Mouse (Mus musculus): Measurements from ENCODE around the gene Fen1. TPM values are rescaled to one million over a fixed set of nuclear protein-coding genes. Genes with fewer than 3 reads are reported as not detected.
A peak's percentile ranks its signal among the peaks of the same experiment; 100 is the strongest.

Gene Fen1
- polyA plus RNA-seq, 1 experiment from 2014 or later = 215 TPM

- Histone ChIP-seq H3K4me1 (replicated peaks; ENCODE audit: control insufficient read depth, insufficient read depth, low read length) (peaks cover 32% of the 10 kb centered on the region), H3K9me3 (ENCODE audit: control insufficient read depth, low read length) (no peaks in the 10 kb centered on the region), H3K9ac (ENCODE audit: low read depth, low read length) (no peak overlapping the region), H3K4me2 (no peak overlapping the region), H3K27me3 (replicated peaks; ENCODE audit: control insufficient read depth, insufficient read depth, low read length) (no peaks in the 10 kb centered on the region), H3K36me3 (ENCODE audit: control insufficient read depth, insufficient read depth, low read length) (peaks cover 3% of the 10 kb centered on the region; the same call in 1 of the 2 replicates), H3K27ac (ENCODE audit: low read depth, low read length) (no peak overlapping the region), H3K4me3 (ENCODE audit: low read depth, low read length) (no peak overlapping the region)
- WGBS = 31% methylated on average over 8 of the region's 8 CpGs
- DNase-seq (ENCODE audit: low spot score) (no peak), ATAC-seq (replicated peaks; ENCODE audit: low FRiP score) (no peak; the same call in 1 of the 2 replicates)
Observed at GRCm38 (mm10) chr19:10222656-10223055, 18.7 kb upstream of the Fen1 start.

GRCm38 (mm10) chr19:10221585-10221984, 17.6 kb upstream of the Fen1 start:
- H3K4me2 ChIP-seq = no peak overlapping the region
- no peaks in the 10 kb centered on the region for H3K9me3 ChIP-seq (ENCODE audit: control insufficient read depth, low read length)
- H3K9ac ChIP-seq (ENCODE audit: low read depth, low read length) = no peak overlapping the region
- H3K4me3 ChIP-seq (ENCODE audit: low read depth, low read length) = no peak overlapping the region
- H3K4me1 ChIP-seq (replicated peaks; ENCODE audit: control insufficient read depth, insufficient read depth, low read length) = peaks cover 32% of the 10 kb centered on the region
- ATAC-seq (replicated peaks; ENCODE audit: low FRiP score) (no peak), DNase-seq (ENCODE audit: low spot score) (no peak)
- no peaks in the 10 kb centered on the region for H3K27me3 ChIP-seq (replicated peaks; ENCODE audit: control insufficient read depth, insufficient read depth, low read length)
- peaks cover 3% of the 10 kb centered on the region for H3K36me3 ChIP-seq (ENCODE audit: control insufficient read depth, insufficient read depth, low read length)
- H3K27ac ChIP-seq (ENCODE audit: low read depth, low read length) = no peak overlapping the region; the same call in 1 of the 2 replicates
- WGBS = 42% methylated on average over 4 of the region's 4 CpGs

DNA sequence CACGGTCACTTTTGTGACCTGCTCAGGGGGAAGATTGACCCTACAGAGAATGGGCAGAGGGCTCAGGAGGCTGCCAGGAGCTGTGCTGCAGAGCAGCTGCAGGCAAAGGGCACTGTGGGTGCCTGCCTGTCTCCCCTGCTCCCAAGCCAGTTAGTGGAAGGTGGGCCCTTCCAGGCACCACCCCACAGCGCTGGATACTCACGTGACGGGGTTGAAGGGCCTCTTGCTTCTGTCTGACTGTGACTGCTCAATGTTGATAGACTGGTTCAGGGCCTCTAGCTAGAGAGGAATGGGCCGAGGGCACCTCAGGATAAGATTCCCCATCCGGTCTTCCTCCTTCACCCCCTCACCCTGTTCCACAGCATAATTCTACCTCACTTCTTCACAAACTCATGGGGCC, 15.6 kb upstream of the Fen1 start:
- no peak for DNase-seq (ENCODE audit: low spot score)
- no peak overlapping the region for H3K9ac ChIP-seq (ENCODE audit: low read depth, low read length)
- H3K4me3 ChIP-seq (ENCODE audit: low read depth, low read length) = no peak overlapping the region
- no peak overlapping the region for H3K27ac ChIP-seq (ENCODE audit: low read depth, low read length)
- no peaks in the 10 kb centered on the region for H3K9me3 ChIP-seq (ENCODE audit: control insufficient read depth, low read length)
- H3K36me3 ChIP-seq (ENCODE audit: control insufficient read depth, insufficient read depth, low read length) = peaks cover 3% of the 10 kb centered on the region
- no peak overlapping the region for H3K4me2 ChIP-seq
- peaks cover 20% of the 10 kb centered on the region for H3K4me1 ChIP-seq (replicated peaks; ENCODE audit: control insufficient read depth, insufficient read depth, low read length)
- no peaks in the 10 kb centered on the region for H3K27me3 ChIP-seq (replicated peaks; ENCODE audit: control insufficient read depth, insufficient read depth, low read length)
- 54% methylated on average over 6 of the region's 6 CpGs for WGBS
- ATAC-seq (replicated peaks; ENCODE audit: low FRiP score) = no peak

- DNase-seq (ENCODE audit: low spot score) (no peak), ATAC-seq (replicated peaks; ENCODE audit: low FRiP score) (0 out of 2 replicates have a peak, but pooled peaks have one; percentile 28)
- Histone ChIP-seq H3K27me3 (replicated peaks; ENCODE audit: control insufficient read depth, insufficient read depth, low read length) (no peaks in the 10 kb centered on the region), H3K9ac (ENCODE audit: low read depth, low read length) (no peak overlapping the region), H3K27ac (ENCODE audit: low read depth, low read length) (no peak overlapping the region), H3K4me3 (ENCODE audit: low read depth, low read length) (no peak overlapping the region), H3K4me1 (replicated peaks; ENCODE audit: control insufficient read depth, insufficient read depth, low read length) (peaks cover 16% of the 10 kb centered on the region), H3K9me3 (ENCODE audit: control insufficient read depth, low read length) (no peaks in the 10 kb centered on the region), H3K4me2 (no peak overlapping the region), H3K36me3 (ENCODE audit: control insufficient read depth, insufficient read depth, low read length) (peaks cover 3% of the 10 kb centered on the region)
- 44% methylated on average over 3 of the region's 3 CpGs for WGBS
Observed at GRCm38 (mm10) chr19:10219108-10219507, 15.1 kb upstream of the Fen1 start.

DNA sequence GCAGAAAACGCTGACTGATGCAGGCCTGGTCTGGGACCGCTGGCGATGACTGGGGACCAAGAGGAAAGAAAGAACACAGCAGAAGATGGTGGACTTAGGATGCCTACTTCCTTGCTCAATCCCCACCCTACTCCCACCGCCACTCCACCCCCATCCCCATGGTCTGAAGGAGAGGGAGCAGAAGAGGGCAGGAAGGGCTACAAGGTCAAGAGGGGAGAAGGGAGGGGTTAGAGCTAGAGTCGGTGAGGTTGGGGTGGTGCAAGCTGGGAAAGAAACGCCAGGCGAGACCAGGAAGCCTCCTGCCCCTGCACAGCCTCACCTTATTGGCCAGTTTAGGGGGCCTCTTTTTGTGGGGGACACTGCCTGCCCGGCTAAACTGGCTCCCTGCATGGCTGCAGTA, 12.1 kb upstream of the Fen1 start:
- 70% methylated on average over 8 of the region's 8 CpGs for WGBS
- Histone ChIP-seq H3K36me3 (ENCODE audit: control insufficient read depth, insufficient read depth, low read length) (peaks cover 5% of the 10 kb centered on the region; the same call in 1 of the 2 replicates), H3K4me2 (no peak overlapping the region), H3K27me3 (replicated peaks; ENCODE audit: control insufficient read depth, insufficient read depth, low read length) (no peaks in the 10 kb centered on the region), H3K27ac (ENCODE audit: low read depth, low read length) (no peak overlapping the region), H3K4me3 (ENCODE audit: low read depth, low read length) (no peak overlapping the region), H3K9me3 (ENCODE audit: control insufficient read depth, low read length) (no peaks in the 10 kb centered on the region), H3K9ac (ENCODE audit: low read depth, low read length) (no peak overlapping the region), H3K4me1 (replicated peaks; ENCODE audit: control insufficient read depth, insufficient read depth, low read length) (peaks cover 3% of the 10 kb centered on the region; the same call in 1 of the 2 replicates)
- ATAC-seq (replicated peaks; ENCODE audit: low FRiP score) (no peak), DNase-seq (ENCODE audit: low spot score) (no peak)

- DNase-seq (ENCODE audit: low spot score) (no peak), ATAC-seq (replicated peaks; ENCODE audit: low FRiP score) (no peak)
- Histone ChIP-seq H3K9ac (ENCODE audit: low read depth, low read length) (no peak overlapping the region), H3K9me3 (ENCODE audit: control insufficient read depth, low read length) (no peaks in the 10 kb centered on the region), H3K4me2 (no peak overlapping the region), H3K27ac (ENCODE audit: low read depth, low read length) (no peak overlapping the region), H3K4me1 (replicated peaks; ENCODE audit: control insufficient read depth, insufficient read depth, low read length) (no peaks in the 10 kb centered on the region), H3K4me3 (ENCODE audit: low read depth, low read length) (no peak overlapping the region), H3K27me3 (replicated peaks; ENCODE audit: control insufficient read depth, insufficient read depth, low read length) (no peaks in the 10 kb centered on the region), H3K36me3 (ENCODE audit: control insufficient read depth, insufficient read depth, low read length) (peaks cover 18% of the 10 kb centered on the region)
- 83% methylated on average over 10 of the region's 10 CpGs for WGBS
Observed at GRCm38 (mm10) chr19:10213796-10214471, 10.0 kb upstream of the Fen1 start.

- Histone ChIP-seq H3K9me3 (ENCODE audit: control insufficient read depth, low read length) (no peaks in the 10 kb centered on the region), H3K9ac (ENCODE audit: low read depth, low read length) (no peak overlapping the region), H3K27me3 (replicated peaks; ENCODE audit: control insufficient read depth, insufficient read depth, low read length) (no peaks in the 10 kb centered on the region), H3K36me3 (ENCODE audit: control insufficient read depth, insufficient read depth, low read length) (peaks cover 31% of the 10 kb centered on the region), H3K4me3 (ENCODE audit: low read depth, low read length) (no peak overlapping the region), H3K27ac (ENCODE audit: low read depth, low read length) (no peak overlapping the region), H3K4me2 (no peak overlapping the region), H3K4me1 (replicated peaks; ENCODE audit: control insufficient read depth, insufficient read depth, low read length) (no peaks in the 10 kb centered on the region)
- ATAC-seq (replicated peaks; ENCODE audit: low FRiP score) = no peak; the same call in 1 of the 2 replicates
- DNase-seq (ENCODE audit: low spot score) = no peak
- WGBS = 68% methylated on average over 4 of the region's 4 CpGs
Observed at GRCm38 (mm10) chr19:10210885-10211284, 6.9 kb upstream of the Fen1 start.

GRCm38 (mm10) chr19:10208851-10209250, 4.9 kb upstream of the Fen1 start:
- H3K27me3 ChIP-seq (replicated peaks; ENCODE audit: control insufficient read depth, insufficient read depth, low read length) = no peaks in the 10 kb centered on the region
- DNase-seq (ENCODE audit: low spot score) (no peak), ATAC-seq (replicated peaks; ENCODE audit: low FRiP score) (no peak)

GRCm38 (mm10) chr19:10205051-10205450, 1.1 kb upstream of the Fen1 start:
- H3K4me3 ChIP-seq (ENCODE audit: low read depth, low read length) = peak overlapping the region; percentile 95
- DNase-seq (ENCODE audit: low spot score) (no peak), ATAC-seq (replicated peaks; ENCODE audit: low FRiP score) (no peak)
- peak overlapping the region; percentile 88 for H3K4me2 ChIP-seq
- H3K36me3 ChIP-seq (ENCODE audit: control insufficient read depth, insufficient read depth, low read length) = peaks cover 40% of the 10 kb centered on the region
- 73% methylated on average over 6 of the region's 6 CpGs for WGBS
- 0 out of 2 replicates have a peak overlapping the region, but pooled peaks have one; percentile 94 for H3K27ac ChIP-seq (ENCODE audit: low read depth, low read length)
- H3K4me1 ChIP-seq (replicated peaks; ENCODE audit: control insufficient read depth, insufficient read depth, low read length) = peaks cover 10% of the 10 kb centered on the region
- no peaks in the 10 kb centered on the region for H3K27me3 ChIP-seq (replicated peaks; ENCODE audit: control insufficient read depth, insufficient read depth, low read length)
- H3K9me3 ChIP-seq (ENCODE audit: control insufficient read depth, low read length) = no peaks in the 10 kb centered on the region
- peak overlapping the region; percentile 95; the same call in 1 of the 2 replicates for H3K9ac ChIP-seq (ENCODE audit: low read depth, low read length)

More at GRCm38 (mm10) chr19:10208851-10209250, 4.9 kb upstream of the Fen1 start:
- peaks cover 7% of the 10 kb centered on the region for H3K4me1 ChIP-seq (replicated peaks; ENCODE audit: control insufficient read depth, insufficient read depth, low read length)
- no peak overlapping the region for H3K4me3 ChIP-seq (ENCODE audit: low read depth, low read length)
- H3K27ac ChIP-seq (ENCODE audit: low read depth, low read length) = 0 out of 2 replicates have a peak overlapping the region, but pooled peaks have one; percentile 8
- H3K36me3 ChIP-seq (ENCODE audit: control insufficient read depth, insufficient read depth, low read length) = peaks cover 33% of the 10 kb centered on the region
- 80% methylated on average over 3 of the region's 3 CpGs for WGBS
- H3K9me3 ChIP-seq (ENCODE audit: control insufficient read depth, low read length) = no peaks in the 10 kb centered on the region
- no peak overlapping the region for H3K4me2 ChIP-seq
- H3K9ac ChIP-seq (ENCODE audit: low read depth, low read length) = no peak overlapping the region

All from liver, embryonic 11.5 days (tissue).